Mouse (Mus musculus): ENCODE results near the gene F8.

Gene F8

DNA sequence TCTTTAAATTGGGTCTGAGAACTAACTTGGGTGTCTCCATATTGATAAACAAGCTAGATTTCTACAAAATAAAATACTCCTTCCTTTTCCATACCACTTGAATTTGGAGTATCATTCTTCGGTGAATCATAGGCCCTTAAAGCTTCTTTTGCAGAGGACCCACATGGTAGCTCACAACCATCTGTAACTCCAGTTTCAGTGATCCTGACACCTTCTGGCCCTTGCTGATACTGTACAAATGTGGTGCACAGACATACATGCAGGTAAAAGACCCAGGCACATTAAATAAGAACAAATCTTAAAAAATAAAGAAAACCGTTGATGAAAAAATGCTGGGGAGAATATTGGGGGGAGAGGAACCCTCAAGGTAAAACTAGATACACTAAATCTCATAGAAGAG is 244.2 kb downstream of the F8 start:
- DNase-seq (ENCODE audit: low read depth, low spot score) = no peak

DNA sequence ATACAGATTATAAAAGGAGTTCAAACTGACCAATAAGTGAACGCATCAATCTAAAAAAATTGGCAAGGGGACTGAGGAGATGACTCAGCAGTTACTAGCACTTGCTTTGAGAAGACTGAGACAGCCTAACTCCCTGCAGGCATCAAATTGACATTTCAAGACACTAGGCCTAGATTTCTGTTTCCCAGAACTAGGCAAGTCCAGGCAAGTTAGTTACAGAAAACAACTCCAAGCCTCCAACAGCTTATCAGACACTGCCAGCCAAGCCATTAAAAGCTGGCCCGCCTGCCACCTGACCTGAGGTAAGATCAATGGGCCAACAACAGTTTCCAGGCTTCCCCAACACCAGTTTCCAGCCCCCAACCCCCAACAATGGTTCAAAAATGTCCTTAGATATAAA is 244.7 kb downstream of the F8 start:
- DNase-seq (ENCODE audit: low read depth, low spot score) = peak; percentile 37

DNA sequence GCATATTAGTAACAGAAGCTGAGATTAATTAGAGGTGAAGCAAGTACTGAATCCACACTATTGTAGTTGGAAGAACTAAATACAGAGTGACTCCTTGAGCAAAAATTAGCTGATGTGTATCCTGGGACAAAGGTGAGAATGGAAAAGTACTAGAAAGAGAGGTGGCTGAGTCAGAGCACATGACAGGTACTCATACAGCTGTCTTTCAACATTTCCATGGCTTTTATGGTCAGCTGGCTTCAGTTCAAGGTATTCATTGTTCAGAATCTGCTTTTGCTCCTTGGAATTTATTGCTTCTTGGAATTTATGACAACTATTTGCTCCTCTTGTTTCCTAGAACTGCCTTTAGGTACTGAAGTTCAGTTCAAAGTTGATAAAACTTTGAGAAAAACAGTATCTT is 245.5 kb downstream of the F8 start:
- no peak for DNase-seq (ENCODE audit: low read depth, low spot score)

DNA sequence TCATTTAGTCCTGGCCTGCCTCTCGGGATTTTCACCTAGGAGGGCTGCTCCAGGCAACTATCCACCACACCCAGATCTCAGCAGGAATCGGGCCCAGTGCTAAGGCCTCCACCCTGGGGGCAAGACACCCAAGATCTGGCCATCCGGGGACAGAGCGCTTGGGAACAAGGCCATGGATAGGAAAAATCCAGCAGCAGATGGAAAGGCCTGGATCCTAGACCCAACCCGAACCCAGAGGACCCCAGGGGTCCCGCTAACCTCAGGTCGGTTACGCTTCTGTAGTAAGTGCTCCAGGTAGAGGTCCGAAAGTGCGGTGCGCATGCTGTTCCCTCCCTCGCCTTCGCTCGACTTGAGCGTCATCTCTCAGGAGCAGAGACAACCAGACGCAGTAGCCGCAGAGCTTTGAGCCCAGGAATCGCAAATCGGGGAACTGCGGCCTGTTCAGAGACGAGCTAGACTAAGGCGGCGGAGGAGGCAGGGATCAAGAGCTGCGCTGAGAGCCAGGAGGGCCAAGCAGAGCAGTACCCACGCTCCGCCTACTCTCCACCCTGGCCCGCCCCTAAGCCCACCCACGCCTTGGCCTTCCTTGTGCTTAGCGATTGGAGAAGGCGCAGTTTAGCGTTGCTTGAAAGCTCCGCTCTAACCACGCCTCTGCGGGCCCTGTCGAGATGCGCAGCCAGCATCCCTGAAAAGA is 251.8 kb downstream of the F8 start, which contains the start of gene Mpp1:
TSS of gene Mpp1 (minus strand) at position 550 of the 694 bp plus-strand sequence.
- DNase-seq (ENCODE audit: low read depth, low spot score) = peak; percentile 95

DNA sequence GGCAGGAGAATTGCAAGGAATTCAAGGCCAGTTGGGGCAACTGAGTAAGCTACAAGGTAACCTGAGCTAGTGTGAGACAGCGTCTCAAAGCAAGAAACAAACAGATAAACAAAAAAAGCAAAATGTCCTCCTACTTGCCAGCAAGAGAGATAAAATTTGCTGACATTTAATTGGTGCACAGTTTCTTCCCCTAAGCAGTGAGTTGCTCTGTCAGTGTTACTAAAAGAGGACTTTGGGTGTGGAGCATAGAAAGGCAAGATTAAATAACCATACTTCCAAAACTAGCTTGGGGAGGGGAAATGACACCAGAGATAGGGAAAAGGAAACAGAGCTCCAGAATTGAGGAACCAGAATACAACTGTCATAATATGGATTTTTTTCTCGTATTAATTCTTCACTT is 252.9 kb downstream of the F8 start:
- no peak for DNase-seq (ENCODE audit: low read depth, low spot score)

DNA sequence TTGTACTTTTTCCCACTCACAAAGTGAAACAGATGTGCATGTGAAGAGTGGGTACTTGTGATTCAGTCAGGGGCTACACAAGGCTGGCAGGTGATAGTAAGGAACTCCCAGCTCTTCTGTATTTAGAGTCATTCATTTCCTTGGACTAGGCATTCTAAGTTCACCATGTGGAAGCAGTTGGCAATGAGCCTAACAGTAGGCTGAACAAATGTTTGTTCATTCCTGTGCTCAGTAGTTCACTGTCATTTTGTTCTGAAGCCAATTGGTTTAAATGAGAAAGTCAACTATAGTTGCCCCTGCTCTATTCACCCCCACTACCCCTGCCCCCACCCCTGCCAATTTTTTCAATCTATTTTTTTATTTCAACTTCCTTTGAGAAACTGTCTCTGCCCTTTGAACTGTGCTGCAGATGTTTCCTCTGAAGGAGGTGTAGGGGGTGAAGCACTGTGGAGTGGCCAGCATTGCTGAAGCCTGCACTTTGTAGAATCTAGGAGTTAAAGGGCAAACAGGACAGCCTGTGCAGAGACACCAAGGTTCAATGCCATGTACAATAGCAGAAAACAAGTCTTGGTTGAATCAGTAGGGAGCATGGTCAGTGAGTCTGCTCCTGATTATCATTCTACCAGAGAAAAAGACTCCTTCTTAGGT is 254.0 kb downstream of the F8 start:
- DNase-seq (ENCODE audit: low read depth, low spot score) = no peak

DNA sequence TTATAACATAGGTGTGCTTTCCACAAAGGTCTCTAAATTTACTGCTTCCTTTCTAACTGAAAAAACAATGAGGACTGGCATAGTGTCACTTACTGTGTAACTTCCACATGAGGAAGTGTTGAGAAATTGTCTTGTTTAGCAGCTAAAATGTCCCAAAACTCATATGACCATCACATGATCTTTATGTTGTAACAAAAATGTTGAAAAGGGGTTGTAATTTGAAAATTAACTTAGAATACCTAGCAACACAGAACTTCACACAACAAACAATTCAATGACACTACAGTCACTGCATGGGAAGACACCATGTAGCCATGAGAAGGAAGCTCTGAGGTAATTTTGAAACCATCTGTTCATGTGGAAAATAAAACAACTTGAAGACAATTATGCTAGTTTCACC is 255.5 kb downstream of the F8 start:
- no peak for DNase-seq (ENCODE audit: low read depth, low spot score)

DNA sequence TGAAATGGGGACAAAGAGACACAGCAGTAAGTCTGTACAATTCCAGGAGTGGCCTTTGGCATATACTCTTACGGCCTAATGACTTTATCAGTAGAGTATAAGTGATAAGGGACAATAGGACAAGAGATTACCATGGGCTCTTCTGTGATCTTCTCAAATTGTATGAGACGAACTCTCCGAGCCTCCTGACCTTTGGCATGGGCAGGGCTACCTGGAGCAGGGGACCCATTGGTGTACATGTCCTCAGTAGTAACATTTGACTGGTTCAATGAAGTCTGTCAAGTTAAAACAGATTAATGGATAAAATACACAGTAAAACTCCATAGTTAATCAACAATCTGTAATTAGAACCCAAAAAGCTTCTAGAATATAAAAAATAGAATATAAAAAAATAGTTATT is 256.8 kb downstream of the F8 start:
- DNase-seq (ENCODE audit: low read depth, low spot score) = no peak
